Mouse (Mus musculus): ENCODE results near the gene Manea.

DNA sequence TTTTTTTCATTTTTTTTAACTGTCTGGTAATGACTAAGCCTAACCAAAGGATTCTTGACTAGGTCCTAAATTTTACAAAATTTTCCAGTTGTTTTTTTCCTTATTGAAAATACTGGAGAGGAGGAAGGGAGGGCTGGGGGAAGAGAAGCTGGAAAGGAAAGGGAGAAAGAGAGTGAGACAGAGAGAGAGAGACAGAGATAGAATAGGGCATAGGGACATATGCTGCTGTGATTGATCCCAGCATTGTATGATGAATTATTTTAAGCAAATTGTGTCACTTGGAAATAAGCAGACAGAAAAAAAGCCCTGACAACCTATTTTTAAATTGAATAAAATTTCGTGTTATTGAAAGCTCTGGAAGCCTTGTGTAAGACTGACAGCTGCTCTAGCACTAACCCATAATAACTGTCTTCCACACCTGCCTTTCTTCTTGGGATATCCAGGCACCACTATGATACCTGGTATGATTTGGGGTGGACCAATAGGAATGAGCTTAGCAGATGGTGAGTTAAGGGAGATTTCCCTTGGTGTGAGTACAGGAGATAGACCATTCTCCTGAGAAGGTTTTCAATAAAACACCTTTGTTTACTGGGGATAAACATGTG lies 69.5 kb downstream of the Manea start:
- no peak for TF ChIP-seq CTCF (IDR thresholded peaks at IDR 0.05; ENCODE audit: low read depth, low read length)
- no peak for TF ChIP-seq POLR2A (IDR thresholded peaks at IDR 0.05; ENCODE audit: insufficient read depth, low read length)
- no peak for TF ChIP-seq EP300 (IDR thresholded peaks at IDR 0.05; ENCODE audit: insufficient read depth, low read depth, low read length)

Data from ES-Bruce4 (cell line).